Mouse (Mus musculus) bone marrow, adult 2 months (tissue): Measurements from ENCODE around the gene Clca4b. TPM values are rescaled to one million over a fixed set of nuclear protein-coding genes. Genes with fewer than 3 reads are reported as not detected.

Experiments
- H3K27ac ChIP-seq: fragments of 200-500 bp; 2 replicates; pipeline ENCODE4 v1.5.1; 2012; ENCODE audit warnings: low read depth, mild to moderate bottlenecking, control low read depth, inconsistent platforms, low read length; ENCODE audit not compliant: control insufficient read depth, poor library complexity, insufficient read depth
- H3K4me1 ChIP-seq: fragments of 200-500 bp; 2 replicates; pipeline ENCODE4 v1.6.1; 2011; ENCODE audit warnings: low read length; ENCODE audit not compliant: control insufficient read depth, insufficient read depth
- H3K4me3 ChIP-seq: fragments of 200-500 bp; replicated peaks from 2 replicates; pipeline ENCODE3; 2011; ENCODE audit warnings: mild to moderate bottlenecking, low read depth, low read length, control low read depth; ENCODE audit not compliant: control insufficient read depth
- CTCF ChIP-seq: fragments of 200-500 bp; IDR thresholded peaks from 2 replicates; pipeline ENCODE4 v1.5.1; 2011; ENCODE audit warnings: low read length, control low read depth; ENCODE audit not compliant: control insufficient read depth, insufficient read depth
- POLR2A ChIP-seq: fragments of 200-500 bp; IDR thresholded peaks from 2 replicates; pipeline ENCODE4 v1.6.1; 2011; ENCODE audit warnings: low read depth, mild to moderate bottlenecking, control low read depth, low read length, borderline replicate concordance; ENCODE audit not compliant: control insufficient read depth
- WGBS: fragments of 180-500 bp; shearing (Covaris S2); methylation state at CpG from one replicate; pipeline ENCODE4 v1.1.7; 2018; 5-methylcytosine and 5-hydroxymethylcytosine counted together
- polyA plus RNA-seq: library from polyadenylated mRNA; stranded (reverse); fragments of >200 nt; gene quantifications from 2 replicates; pipeline ENCODE4 v1.2.4, GENCODE M21; 2011; ENCODE audit warnings: low replicate concordance; ENCODE audit not compliant: missing spikeins, insufficient read depth, insufficient read length

The Clca4b gene
- not detected in 2 replicates for polyA plus RNA-seq

DNA sequence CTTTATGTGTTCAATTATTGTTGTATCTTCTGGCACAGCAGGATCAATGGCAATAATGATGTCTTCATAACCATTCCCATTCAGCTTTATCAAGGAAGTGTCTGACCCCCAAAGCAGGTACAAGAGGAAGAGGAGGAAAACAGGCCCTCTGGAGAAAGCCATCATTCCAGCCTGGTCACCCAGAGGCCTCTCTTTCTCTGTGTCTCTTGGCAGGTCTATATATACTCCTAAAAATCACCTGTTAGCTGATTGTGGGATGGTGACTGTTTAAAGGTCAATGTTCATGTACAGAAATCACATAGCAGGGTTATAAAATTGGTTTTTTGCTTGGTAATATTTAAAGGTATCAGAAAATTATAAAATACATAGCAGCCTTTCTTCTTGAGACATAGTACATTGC is at the start of gene Clca4b:
Gene Clca4b, minus strand, starts transcription at position 195 of the 400 bp plus-strand sequence.
- TF ChIP-seq CTCF (no peak), POLR2A (no peak)
- Histone ChIP-seq H3K27ac (no peak within 1 kb of the TSS), H3K4me3 (no peak within 1 kb of the TSS), H3K4me1 (no peaks in the 10 kb centered on the region)

DNA sequence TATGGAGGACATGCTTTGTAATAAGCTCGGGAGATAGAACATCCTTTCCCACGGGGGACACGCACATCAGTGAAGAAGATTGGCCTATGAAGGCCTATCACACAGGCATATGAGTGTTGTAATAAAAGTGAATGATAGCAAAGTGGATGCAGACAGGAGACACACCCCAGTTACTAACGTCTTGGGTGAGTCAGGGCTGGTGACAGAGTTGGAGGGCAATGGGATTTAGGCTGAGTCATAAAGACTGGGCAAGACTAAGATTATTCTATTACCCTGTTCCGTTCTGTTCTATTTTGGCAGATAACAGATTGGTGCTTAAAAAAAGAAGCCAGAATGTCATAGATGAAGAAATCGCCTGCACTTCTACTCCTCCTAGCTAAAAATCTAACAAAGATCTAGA is 48.2 kb upstream of the Clca4b start:
- Histone ChIP-seq H3K27ac (no peak overlapping the region), H3K4me1 (no peaks in the 10 kb centered on the region), H3K4me3 (no peak overlapping the region)
- WGBS = 80% methylated on average over 6 of the region's 6 CpGs
- no peak for TF ChIP-seq POLR2A
- no peak for TF ChIP-seq CTCF

DNA sequence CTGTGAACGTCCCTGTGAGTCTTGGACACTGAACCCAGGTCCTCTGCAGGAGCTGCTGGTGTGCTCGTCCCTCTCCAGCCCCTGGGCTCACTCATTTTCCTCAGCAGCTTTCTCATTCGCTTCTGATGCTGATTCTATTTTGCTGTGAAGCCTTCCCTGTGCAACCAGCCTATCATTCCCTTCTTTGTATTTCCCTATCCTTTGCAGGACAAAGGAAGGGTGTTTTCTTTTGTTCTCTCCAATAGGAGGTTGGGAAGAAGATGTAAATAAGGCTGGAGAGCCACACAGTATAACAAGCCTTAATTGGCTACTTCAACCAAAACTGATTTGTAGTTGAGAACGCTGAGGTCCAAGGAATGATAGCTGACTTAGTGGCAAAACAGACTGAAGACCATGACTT is 45.3 kb upstream of the Clca4b start:
- H3K4me1 ChIP-seq = no peaks in the 10 kb centered on the region
- 59% methylated on average over 4 of the region's 4 CpGs for WGBS
- TF ChIP-seq POLR2A (no peak), CTCF (no peak)
- no peak overlapping the region for H3K27ac ChIP-seq
- H3K4me3 ChIP-seq = no peak overlapping the region

DNA sequence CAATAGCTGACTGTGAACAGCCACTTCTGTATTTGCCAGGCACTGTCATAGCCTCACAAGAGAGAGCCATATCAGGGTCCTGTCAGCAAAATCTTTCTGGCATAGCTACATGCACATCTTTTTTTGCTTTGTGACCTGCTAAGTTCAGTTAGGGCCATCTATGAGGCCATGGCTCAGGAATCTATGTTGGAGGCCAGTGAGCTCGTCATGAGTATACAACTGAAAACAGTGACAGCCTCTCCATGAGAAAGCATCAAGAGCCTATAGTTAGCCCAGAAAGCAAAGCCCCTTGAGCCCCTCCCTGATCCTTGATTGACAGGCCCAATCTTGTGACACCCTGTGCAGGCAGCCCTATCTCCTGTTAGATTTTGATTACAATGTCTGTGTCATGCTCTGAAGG is 43.8 kb upstream of the Clca4b start:
- H3K4me1 ChIP-seq = no peaks in the 10 kb centered on the region
- no peak for TF ChIP-seq CTCF
- no peak for TF ChIP-seq POLR2A
- WGBS = 50% methylated on average over 1 of the region's 1 CpGs
- H3K27ac ChIP-seq = no peak overlapping the region
- H3K4me3 ChIP-seq = no peak overlapping the region

DNA sequence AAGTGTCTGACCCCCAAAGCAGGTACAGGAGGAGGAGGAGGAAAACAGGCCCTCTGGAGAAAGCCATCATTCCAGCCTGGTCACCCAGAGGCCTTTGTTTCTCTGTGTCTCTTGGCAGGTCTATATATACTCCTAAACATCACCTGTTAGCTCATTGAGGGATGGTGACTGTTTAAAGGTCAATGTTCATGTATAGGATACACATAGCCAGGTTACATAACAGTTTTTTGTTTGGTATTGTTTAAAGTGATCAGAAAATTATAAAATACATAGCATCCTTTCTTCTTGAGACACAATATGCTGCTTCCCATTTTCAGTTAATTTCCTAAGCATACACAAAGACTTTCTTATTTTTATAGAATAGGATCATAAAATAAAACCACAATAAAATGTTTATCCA is 42.6 kb upstream of the Clca4b start, which contains the start of gene Clca4a:
Gene Clca4a, minus strand, starts transcription at position 101 of the 400 bp plus-strand sequence.
- no peak for TF ChIP-seq POLR2A
- no peak for TF ChIP-seq CTCF
- H3K27ac ChIP-seq = no peak within 1 kb of the TSS
- H3K4me1 ChIP-seq = no peaks in the 10 kb centered on the region
- no peak within 1 kb of the TSS for H3K4me3 ChIP-seq

DNA sequence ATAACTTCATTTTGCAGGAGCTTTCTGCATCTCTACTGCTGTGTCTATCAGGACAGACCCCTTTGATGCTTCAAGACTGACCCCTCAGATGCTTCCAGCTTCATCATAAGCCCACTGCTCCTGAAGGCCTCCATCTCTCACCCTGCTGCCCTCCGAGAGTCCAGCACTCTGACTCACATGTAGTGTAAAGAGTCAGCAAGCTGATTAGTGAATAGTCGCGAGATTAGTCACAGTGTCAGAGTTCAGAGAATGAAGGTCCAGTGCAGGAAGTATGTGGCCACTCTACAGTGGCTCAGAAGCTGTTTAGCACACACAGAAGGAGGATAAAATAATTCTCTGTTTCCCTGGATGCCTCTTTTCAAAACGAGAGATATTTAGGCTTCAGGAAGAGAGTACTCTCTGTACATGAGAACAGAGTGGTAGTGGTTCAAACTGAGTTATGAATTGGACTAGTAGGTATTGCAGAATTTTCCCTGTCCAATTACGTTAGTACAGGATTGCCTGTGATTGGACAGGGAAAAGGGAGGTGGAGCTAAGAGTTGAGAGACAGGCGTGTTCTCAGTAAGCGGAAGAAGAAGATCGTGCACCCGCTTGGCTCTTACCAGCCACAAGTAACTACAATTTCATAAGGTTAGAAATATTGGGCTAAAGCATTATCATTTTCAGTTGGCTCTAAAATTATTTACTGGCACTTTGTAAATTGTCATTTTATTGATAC is 39.4 kb upstream of the Clca4b start:
- Histone ChIP-seq H3K27ac (no peak overlapping the region), H3K4me3 (no peak overlapping the region), H3K4me1 (no peaks in the 10 kb centered on the region)
- 73% methylated on average over 9 of the region's 9 CpGs for WGBS
- TF ChIP-seq CTCF (no peak), POLR2A (no peak)

DNA sequence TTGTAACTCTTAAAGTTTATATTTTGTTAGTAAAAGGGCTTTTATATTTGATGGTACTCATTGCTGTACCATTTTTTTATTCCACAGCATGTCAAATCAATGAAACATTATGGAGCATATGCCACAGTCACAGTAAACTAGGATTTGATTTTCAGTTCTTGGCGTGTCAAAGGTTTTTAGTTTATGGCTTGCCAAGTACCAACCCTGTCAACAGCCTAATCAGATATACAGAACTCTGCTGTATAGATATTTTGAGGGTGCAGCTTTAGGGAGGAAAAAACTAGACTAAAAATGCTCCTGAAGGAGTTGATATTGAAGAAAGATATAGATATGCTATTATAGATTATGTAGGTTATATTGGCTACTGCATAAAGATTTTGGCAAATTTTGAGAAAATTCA is 37.4 kb upstream of the Clca4b start:
- Histone ChIP-seq H3K4me1 (no peaks in the 10 kb centered on the region), H3K27ac (no peak overlapping the region), H3K4me3 (no peak overlapping the region)
- TF ChIP-seq POLR2A = no peak
- TF ChIP-seq CTCF = no peak
- WGBS = 61% methylated on average over 1 of the region's 1 CpGs

DNA sequence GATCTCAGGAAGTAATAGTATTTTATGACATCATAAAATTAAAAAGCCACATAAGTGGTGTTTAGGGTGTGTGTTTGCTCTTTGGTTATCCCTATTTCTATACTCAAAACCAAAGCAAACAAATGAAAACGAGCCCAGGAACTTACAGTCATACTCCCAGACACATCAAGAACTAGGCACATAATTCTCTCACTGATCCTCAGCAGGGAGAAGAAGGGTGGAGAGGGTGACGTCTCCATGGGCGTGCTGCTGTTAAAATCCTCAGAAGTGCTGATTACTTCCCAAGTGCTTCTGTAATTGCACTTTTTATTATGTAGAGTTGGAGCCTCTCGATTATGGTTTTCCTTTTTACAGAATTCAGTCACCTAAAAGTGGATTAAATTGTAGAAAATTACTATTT is 33.7 kb upstream of the Clca4b start:
- WGBS = 50% methylated on average over 4 of the region's 4 CpGs
- Histone ChIP-seq H3K27ac (no peak overlapping the region), H3K4me3 (no peak overlapping the region), H3K4me1 (no peaks in the 10 kb centered on the region)
- TF ChIP-seq CTCF = no peak
- TF ChIP-seq POLR2A = no peak
